Mouse (Mus musculus) bone marrow, adult 2 months (tissue): ENCODE data around the gene Aurkaip1.

Source experiments
- CTCF ChIP-seq: fragments of 200-500 bp; IDR thresholded peaks from 2 replicates; pipeline ENCODE4 v1.5.1; 2011; ENCODE audit warnings: low read length, control low read depth; ENCODE audit not compliant: control insufficient read depth, insufficient read depth
- POLR2A ChIP-seq: fragments of 200-500 bp; IDR thresholded peaks from 2 replicates; pipeline ENCODE4 v1.6.1; 2011; ENCODE audit warnings: low read depth, mild to moderate bottlenecking, control low read depth, low read length, borderline replicate concordance; ENCODE audit not compliant: control insufficient read depth

DNA sequence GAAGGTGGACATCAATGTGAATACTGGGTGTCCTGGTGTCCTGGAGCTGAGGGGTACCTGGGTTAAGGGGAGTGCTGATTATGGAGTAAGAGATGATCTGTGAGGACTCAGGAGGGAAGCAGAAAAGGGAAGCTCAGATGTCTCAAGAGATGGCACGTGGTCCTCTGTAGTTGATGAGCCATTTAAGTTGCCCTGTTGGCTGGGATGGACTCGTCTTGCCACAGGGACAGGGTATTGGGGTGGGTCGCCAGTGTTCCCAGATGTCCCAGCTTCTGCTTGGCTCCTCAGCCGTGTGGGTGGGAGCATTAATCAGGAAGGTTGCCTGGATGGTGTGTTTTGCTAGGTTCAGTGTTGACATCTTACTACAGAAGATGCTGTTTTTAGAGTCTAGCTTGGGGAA is 2.2 kb downstream of the Aurkaip1 start:
- TF ChIP-seq POLR2A (no peak), CTCF (no peak)
